Mouse (Mus musculus) right cerebral cortex, postnatal 10 days (tissue): ENCODE data around the gene Mill2.

Source experiments
- DNase-seq, 2 experiments: peaks; one replicate each; pipeline ENCODE4 v3.0.0; 2021; ENCODE audit warnings: low spot score in 2 of 2

Gene Mill2

GRCm38 (mm10) chr7:18875372-18875771 is 35.6 kb downstream of the Mill2 start:
- no peak for DNase-seq

DNA sequence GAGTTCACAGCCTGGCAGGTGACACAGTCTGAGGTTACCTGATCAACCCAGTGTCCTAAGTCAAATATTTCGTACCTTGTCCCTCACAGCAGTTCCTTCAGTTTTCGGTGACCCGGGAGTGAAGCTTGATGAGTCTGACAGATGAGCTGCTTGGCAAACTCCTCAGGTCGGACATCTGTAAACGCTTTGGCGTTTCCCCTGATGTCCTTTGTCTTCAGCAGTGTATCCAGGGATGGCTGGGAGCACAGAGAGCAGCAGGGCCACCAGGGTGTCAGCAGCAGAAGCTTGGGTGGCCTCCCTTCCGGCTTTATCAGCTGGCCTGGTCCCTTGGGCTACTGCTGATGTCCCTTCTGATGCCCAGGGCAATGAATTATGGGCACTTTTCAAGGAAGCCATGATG is 38.9 kb downstream of the Mill2 start:
- peak in 1 of 2 experiments; percentile 14 for DNase-seq

DNA sequence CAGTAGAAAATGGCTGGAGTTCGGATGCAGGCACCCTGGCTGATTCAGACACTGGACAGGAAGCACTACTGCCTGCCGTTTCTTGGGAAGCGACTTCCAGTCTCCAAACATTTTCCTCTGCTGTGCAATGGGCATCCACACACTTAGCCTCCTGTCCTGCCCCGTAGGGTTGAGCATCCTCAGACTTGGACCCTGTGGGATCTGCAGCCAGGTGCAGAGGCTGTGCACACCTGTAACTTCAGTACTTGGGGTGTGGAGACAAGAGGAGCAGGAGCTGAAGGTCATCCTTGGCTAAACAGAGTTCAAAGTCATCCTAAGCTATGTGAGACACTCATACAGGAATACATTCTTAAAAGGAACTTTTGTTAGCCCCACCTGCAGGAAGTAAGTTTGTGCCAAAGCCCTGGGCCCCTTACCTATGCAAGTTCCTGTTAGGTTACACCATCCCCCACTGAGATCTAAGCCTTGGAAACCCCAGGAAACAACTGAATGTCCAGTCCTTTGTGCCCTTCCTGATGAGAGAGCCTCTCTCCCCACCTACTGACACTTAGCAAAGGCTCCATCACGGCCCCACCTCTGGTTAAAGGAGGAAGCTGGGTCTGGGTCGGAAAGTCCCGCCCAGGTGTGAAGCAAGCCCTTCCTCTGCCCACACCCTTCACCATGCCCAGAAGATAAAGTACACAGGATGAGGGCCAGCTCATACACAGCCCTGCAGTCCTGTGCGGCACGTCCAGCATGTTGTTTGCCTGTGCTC is 44.4 kb downstream of the Mill2 start:
- DNase-seq: peak in 1 of 2 experiments; percentile 17

GRCm38 (mm10) chr7:18884745-18885422 is 45.1 kb downstream of the Mill2 start:
- peak in 1 of 2 experiments; percentile 29 for DNase-seq

GRCm38 (mm10) chr7:18886963-18887362 is 47.2 kb downstream of the Mill2 start:
- DNase-seq: no peak

DNA sequence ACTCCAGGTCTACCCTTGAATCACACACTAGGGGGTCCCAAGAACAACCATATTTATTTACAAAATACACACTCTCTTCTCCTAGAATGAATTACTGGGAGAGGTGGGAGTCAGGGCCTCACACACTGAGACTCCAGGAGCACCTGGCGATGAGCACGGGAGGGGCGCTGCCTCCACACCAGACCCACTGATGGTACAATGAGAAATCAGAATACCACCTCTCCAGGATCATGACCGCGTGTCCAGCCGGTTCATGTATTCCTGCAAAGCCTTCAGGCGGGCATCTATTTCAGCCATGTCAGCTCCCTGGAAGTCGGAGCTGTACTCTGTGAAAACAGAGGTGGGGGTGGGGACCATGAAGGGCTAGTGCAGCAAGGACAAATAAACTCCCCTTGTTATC is 51.1 kb downstream of the Mill2 start:
- no peak for DNase-seq

- peak; percentile 91 to 93 for DNase-seq
These were observed 52.3 kb downstream of the Mill2 start for GRCm38 (mm10) chr7:18891872-18892599.

DNA sequence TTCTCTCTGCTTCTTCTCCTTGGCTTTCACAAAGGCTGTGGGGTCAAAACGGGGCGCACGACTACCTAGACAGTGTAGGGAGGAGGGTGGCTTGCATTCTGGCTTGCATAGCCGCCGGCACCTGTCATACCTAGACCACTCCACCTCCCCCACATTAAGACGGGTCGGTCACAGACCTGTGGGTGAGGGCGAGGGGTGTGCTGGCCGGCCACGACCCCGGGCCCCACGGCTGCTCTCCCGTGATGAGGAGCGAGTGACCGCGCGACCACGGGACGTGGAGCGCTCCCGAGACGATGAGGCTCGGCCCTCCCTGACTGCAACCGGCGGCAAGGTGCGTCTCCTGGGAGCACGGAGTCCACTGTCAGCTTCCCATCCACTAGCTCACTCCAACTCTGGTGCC is 53.2 kb downstream of the Mill2 start:
- DNase-seq: no peak

DNA sequence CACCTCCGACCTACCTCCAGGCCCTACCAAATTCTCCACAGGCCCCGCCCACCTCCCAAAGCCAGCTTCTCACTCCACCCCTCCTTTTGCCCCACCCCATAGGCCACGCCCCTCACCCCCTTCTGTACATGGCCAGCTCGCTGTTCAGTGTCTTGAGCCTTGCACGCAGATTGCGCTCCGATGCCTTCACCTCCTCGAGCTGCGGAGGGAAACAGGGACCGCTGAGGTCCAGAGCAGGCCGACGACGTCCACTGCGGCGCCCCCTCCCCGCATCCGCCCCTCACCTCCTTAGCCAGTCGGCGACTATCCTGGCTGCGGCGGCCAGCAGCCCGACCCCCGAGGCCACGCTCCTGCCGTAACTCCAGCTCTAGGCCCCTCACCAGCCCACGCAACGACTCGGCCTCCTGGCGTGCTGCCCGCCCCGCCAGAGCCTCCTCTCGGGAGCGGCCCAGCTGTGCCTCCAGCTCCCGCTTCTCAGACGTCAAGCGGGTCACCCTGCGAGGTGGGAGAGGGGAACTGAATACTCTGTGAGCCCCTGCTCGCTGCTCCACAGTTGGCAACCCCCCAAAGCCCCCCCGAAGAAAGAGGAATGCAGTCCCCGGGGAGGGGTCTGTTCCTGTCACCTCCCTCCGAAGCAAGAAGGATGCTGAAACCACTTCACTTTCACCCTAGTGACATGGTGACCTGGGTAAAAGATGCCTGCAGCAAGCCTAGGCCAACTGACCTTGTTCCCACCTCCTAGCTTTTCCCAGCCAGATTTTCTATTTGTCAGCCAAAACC is 54.1 kb downstream of the Mill2 start:
- DNase-seq: peak; percentile 69 to 73

- peak; percentile 54 to 65 for DNase-seq
These were observed 56.8 kb downstream of the Mill2 start for GRCm38 (mm10) chr7:18896536-18896935.

DNA sequence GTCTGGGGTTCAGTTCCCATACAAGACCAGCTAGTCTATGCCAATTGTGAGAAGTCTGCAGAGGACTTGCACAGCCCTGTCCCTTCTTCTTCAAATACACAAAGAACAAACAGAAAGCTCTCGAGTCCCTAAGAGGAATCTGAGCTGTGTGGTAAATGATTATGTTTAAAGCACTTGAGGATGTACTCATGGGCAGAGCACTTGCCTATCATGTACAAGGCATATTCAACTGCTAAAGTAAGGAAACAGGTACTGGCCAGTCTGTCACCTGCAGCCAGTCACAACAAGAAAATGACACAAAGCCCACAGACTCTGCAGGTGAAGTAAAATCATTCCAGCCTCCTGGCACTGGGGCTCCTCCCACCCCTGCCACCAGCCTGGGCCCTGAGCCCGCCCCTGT is 60.7 kb downstream of the Mill2 start:
- no peak for DNase-seq

GRCm38 (mm10) chr7:18902486-18902885 is 62.7 kb downstream of the Mill2 start:
- no peak for DNase-seq

- no peak for DNase-seq
These were observed 65.2 kb downstream of the Mill2 start for GRCm38 (mm10) chr7:18904971-18905370.

- DNase-seq: no peak
These were observed 70.0 kb downstream of the Mill2 start for GRCm38 (mm10) chr7:18909797-18910196.

- DNase-seq: peak; percentile 97 to 98
These were observed 70.6 kb downstream of the Mill2 start, which contains the start of gene Ccdc61 for GRCm38 (mm10) chr7:18910241-18910831. Gene Ccdc61 (minus strand): TSS chr7:18910415.
